Mouse (Mus musculus) liver, postnatal 0 days (tissue): ENCODE measurements around the gene Tiprl. TPM values are rescaled to one million over a fixed set of nuclear protein-coding genes. Genes with fewer than 3 reads are reported as not detected.

Source experiments
- ATAC-seq: fragments of 200-750 bp; cut with Nextera tagmentation; 2 replicates; pipeline ENCODE4 v1.8.0; 2017; ENCODE audit warnings: mild to moderate bottlenecking, moderate library complexity
- DNase-seq: peaks from one replicate; pipeline ENCODE4 v3.0.0-alpha.2; 2016
- H3K27ac ChIP-seq: fragments of 300-500 bp; sonication (generic); 2 replicates; pipeline ENCODE4 v1.5.1; 2014; ENCODE audit warnings: antibody characterized with exemption, moderate library complexity, mild to moderate bottlenecking, low read depth
- H3K27me3 ChIP-seq: fragments of 300-500 bp; sonication (generic); 2 replicates; pipeline ENCODE4 v1.6.1; 2014; ENCODE audit warnings: low read length, control low read depth, mixed read lengths; ENCODE audit not compliant: insufficient read depth
- H3K36me3 ChIP-seq: fragments of 300-500 bp; sonication (generic); replicated peaks from 2 replicates; pipeline ENCODE4 v1.6.1; 2014; ENCODE audit warnings: mild to moderate bottlenecking, control low read depth, low read length, moderate library complexity, mixed read lengths; ENCODE audit not compliant: insufficient read depth
- H3K4me1 ChIP-seq: fragments of 300-500 bp; sonication (generic); 2 replicates; pipeline ENCODE4 v1.6.1; 2014; ENCODE audit warnings: antibody characterized with exemption, mild to moderate bottlenecking, control low read depth; ENCODE audit not compliant: insufficient read depth
- H3K4me2 ChIP-seq: fragments of 300-500 bp; sonication (generic); 2 replicates; pipeline ENCODE4 v1.6.1; 2014; ENCODE audit warnings: low read depth, mild to moderate bottlenecking, low read length, moderate library complexity, mixed read lengths
- H3K4me3 ChIP-seq: fragments of 300-500 bp; sonication (generic); 2 replicates; pipeline ENCODE4 v1.5.1; 2014; ENCODE audit warnings: low read depth, low read length
- H3K9ac ChIP-seq: fragments of 300-500 bp; sonication (generic); replicated peaks from 2 replicates; pipeline ENCODE4 v1.6.1; 2014; ENCODE audit warnings: mild to moderate bottlenecking, moderate library complexity
- H3K9me3 ChIP-seq: fragments of 300-500 bp; sonication (generic); 2 replicates; pipeline ENCODE4 v1.6.1; 2016; ENCODE audit warnings: mild to moderate bottlenecking, control low read depth, low read length, mixed read lengths
- CTCF ChIP-seq: sonication (generic); IDR thresholded peaks from 2 replicates; pipeline ENCODE4 v1.5.1; 2016; ENCODE audit warnings: antibody characterized with exemption, low read depth
- EP300 ChIP-seq: IDR thresholded peaks from 2 replicates; pipeline ENCODE4 v1.6.1; 2016; ENCODE audit warnings: antibody characterized with exemption, low read depth, mild to moderate bottlenecking
- WGBS: fragments of 180-500 bp; shearing (Covaris S2); extraction: QIAGEN DNeasy Blood & Tissue Kit; methylation state at CpG from one replicate; pipeline ENCODE4 v1.1.7; 2014; ENCODE audit not compliant: insufficient replicate concordance; 5-methylcytosine and 5-hydroxymethylcytosine counted together
- polyA plus RNA-seq: library from polyadenylated mRNA; unstranded; fragments of >200 nt; fragmentation: Nextera tagmentation; extraction: Ambion mirVana; gene quantifications from 2 replicates; pipeline ENCODE4 v1.2.1, GENCODE M21; 2015

Tiprl gene
- polyA plus RNA-seq, 1 experiment from 2014 or later: 41.3 TPM

DNA sequence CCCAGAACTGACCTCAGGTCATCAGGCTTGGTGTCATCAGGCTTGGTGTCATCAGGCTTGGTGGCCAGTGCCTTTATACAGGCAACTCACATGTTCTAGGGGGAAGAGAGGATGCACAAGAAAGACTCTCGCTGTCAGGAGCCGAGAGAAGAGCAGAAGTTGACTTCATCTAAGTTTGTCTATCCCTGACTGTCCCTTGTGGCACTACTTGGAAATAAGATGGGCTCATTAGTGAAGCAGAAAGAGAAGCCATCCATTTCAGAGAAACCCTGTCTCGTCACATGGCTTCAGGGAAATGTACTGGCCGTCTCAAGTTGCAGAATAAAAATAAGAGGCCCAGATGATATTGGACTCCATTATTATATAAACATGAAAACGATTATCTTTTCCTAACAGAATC, 9.8 kb upstream of the Tiprl start:
- no peak for TF ChIP-seq CTCF
- TF ChIP-seq EP300: no peak
- ATAC-seq (no peak), DNase-seq (no peak)
- no peak overlapping the region for H3K4me3 ChIP-seq
- no peak overlapping the region for H3K4me2 ChIP-seq
- WGBS: 70% methylated on average over 5 of the region's 5 CpGs
- no peaks in the 10 kb centered on the region for H3K36me3 ChIP-seq
- no peaks in the 10 kb centered on the region for H3K9me3 ChIP-seq
- no peaks in the 10 kb centered on the region for H3K27me3 ChIP-seq
- H3K9ac ChIP-seq: no peak overlapping the region
- H3K27ac ChIP-seq: no peak overlapping the region
- H3K4me1 ChIP-seq: no peaks in the 10 kb centered on the region

DNA sequence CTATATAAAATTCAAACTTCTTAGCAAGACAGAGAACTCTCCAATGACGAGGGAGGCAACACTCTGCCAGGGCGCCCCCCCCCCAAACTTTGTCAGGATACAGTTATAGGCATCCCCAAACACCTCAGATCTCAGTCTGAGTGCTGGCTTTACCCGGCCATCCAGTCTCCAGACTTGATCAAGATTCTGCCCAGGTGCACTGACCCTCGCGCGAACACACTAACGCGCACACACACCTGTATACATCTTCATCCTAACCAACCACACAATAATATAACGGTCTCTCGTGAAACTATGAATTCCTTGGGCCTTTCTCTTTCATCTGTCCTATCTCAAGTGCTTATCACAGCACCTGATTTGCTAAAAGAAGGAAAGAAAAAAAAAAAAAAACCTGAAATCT, 950 bp downstream of the Tiprl start:
- Histone ChIP-seq H3K9me3 (no peaks in the 10 kb centered on the region), H3K4me3 (peak overlapping the region; percentile 88), H3K9ac (peak overlapping the region; percentile 90), H3K4me2 (peak overlapping the region; percentile 86), H3K4me1 (peaks cover 20% of the 10 kb centered on the region), H3K36me3 (no peaks in the 10 kb centered on the region), H3K27ac (peak overlapping the region; percentile 92), H3K27me3 (no peaks in the 10 kb centered on the region)
- TF ChIP-seq CTCF: no peak
- no peak for TF ChIP-seq EP300
- ATAC-seq (no peak), DNase-seq (no peak)
- WGBS: 8% methylated on average over 10 of the region's 10 CpGs

DNA sequence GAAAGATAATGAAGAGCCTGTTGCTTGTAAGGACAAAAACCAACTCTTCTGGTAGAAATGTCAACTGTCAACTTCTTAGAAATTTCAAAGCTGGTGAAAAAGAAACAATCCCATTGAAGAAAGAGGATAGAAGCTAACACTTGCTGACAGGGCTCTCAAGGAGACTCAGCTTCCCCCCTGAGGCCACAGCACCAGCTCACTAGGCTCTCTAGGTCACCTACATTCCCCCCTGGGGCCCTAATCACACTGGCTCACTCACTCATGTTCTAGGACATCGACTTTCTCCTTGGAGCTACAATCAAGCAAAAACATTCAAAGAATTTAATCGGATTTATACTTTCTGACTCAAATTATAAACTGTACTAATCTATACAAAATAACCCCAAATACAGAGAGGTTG, 3.0 kb downstream of the Tiprl start:
- Histone ChIP-seq H3K9me3 (no peaks in the 10 kb centered on the region), H3K27ac (0 out of 2 replicates have a peak overlapping the region, but pooled peaks have one; percentile 39), H3K27me3 (no peaks in the 10 kb centered on the region), H3K4me3 (no peak overlapping the region), H3K36me3 (no peaks in the 10 kb centered on the region), H3K4me2 (no peak overlapping the region), H3K9ac (0 out of 2 replicates have a peak overlapping the region, but pooled peaks have one; percentile 21), H3K4me1 (peaks cover 22% of the 10 kb centered on the region)
- WGBS: 67% methylated on average over 2 of the region's 2 CpGs
- ATAC-seq (no peak), DNase-seq (no peak)
- no peak for TF ChIP-seq CTCF
- no peak for TF ChIP-seq EP300

DNA sequence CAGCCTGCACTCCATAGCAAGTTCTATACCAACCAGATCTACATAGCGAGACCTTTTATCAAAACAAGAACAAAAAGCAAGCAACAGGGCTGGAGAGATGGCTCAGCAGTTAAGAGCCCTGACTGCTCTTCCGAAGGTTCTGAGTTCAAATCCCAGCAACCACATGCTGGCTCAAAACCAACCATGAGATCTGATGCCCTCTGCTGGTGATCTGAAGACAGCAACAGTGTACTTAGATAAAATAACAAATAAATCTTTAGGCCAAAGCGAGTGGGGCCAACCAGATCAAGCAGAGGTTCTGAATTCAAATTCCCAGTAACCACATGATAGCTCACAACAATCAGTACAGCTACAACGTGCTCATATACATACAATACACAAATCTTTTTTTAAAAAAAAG, 6.1 kb downstream of the Tiprl start:
- ATAC-seq (no peak), DNase-seq (no peak)
- H3K36me3 ChIP-seq: peaks cover 12% of the 10 kb centered on the region; the same call in 1 of the 2 replicates
- H3K4me2 ChIP-seq: no peak overlapping the region
- no peaks in the 10 kb centered on the region for H3K9me3 ChIP-seq
- H3K27ac ChIP-seq: peak overlapping the region; percentile 83; the same call in 1 of the 2 replicates
- H3K9ac ChIP-seq: no peak overlapping the region
- TF ChIP-seq CTCF (peak; percentile 61), EP300 (no peak)
- H3K4me3 ChIP-seq: no peak overlapping the region
- peaks cover 14% of the 10 kb centered on the region for H3K4me1 ChIP-seq
- 87% methylated on average over 4 of the region's 4 CpGs for WGBS
- no peaks in the 10 kb centered on the region for H3K27me3 ChIP-seq

DNA sequence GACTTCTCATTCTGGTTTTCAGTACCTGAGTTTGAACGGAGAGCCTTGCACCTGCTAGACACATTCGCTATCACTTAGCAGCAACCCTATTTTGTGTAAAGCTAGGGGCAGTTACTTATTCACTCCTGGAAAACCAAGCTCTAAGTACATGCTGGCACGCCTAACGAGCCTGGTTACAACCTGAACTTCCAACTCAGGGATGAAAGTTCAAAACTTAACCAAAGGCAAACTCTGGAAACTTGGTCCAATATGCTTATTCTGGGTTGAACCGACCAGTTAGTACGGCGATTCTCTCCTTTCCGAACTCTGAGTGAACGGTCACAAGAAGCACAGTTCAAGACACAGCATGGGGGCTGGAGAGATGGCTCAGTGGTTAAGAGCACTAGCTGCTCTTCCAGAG, 7.2 kb downstream of the Tiprl start:
- TF ChIP-seq CTCF (no peak), EP300 (no peak; the same call in 1 of the 2 replicates)
- H3K9me3 ChIP-seq: no peaks in the 10 kb centered on the region
- H3K4me3 ChIP-seq: no peak overlapping the region
- H3K4me2 ChIP-seq: 0 out of 2 replicates have a peak overlapping the region, but pooled peaks have one; percentile 36
- H3K9ac ChIP-seq: no peak overlapping the region
- DNase-seq (no peak), ATAC-seq (peak; percentile 71)
- H3K27me3 ChIP-seq: no peaks in the 10 kb centered on the region
- WGBS: 79% methylated on average over 9 of the region's 9 CpGs
- H3K36me3 ChIP-seq: peaks cover 20% of the 10 kb centered on the region
- H3K4me1 ChIP-seq: peaks cover 10% of the 10 kb centered on the region
- peak overlapping the region; percentile 83 for H3K27ac ChIP-seq

DNA sequence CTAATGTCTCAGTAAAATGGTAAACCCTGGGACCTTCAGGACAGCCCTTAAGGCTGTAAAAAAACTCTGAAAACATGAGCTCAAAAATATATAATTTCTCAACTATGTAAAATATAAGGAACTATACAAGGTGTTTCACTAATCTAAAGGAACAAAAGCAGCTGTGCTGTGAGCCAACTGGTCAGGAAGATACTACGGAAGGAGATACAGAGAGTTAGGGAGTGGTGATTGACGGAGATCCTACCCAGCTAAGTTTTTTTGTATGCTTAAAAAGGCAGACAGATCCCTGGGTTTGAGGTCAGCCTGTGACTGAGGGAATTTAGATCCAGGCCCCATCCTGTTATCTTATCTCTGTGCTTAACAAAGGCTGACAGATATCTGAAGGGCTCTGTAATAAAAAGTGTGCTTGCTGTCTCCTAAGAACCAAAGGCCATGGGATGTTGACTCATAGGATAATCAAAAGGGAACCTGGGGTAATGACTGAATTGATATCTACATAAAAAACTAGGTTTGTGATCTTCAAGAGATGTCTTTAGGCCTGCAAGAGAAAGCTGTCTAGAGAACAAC, 19.7 kb downstream of the Tiprl start:
- WGBS: 73% methylated on average over 2 of the region's 2 CpGs
- Histone ChIP-seq H3K4me3 (no peak overlapping the region), H3K27me3 (no peaks in the 10 kb centered on the region), H3K27ac (no peak overlapping the region), H3K9ac (no peak overlapping the region), H3K9me3 (no peaks in the 10 kb centered on the region), H3K36me3 (peaks cover 61% of the 10 kb centered on the region), H3K4me1 (no peaks in the 10 kb centered on the region), H3K4me2 (no peak overlapping the region)
- DNase-seq: no peak
- no peak for ATAC-seq
- no peak for TF ChIP-seq EP300
- no peak for TF ChIP-seq CTCF
